Mouse (Mus musculus) small intestine, adult 2 months (tissue): ENCODE measurements around the gene Mgat5b.

ENCODE experiments used
- CTCF ChIP-seq: fragments of 200-500 bp; IDR thresholded peaks from 2 replicates; pipeline ENCODE4 v1.5.1; 2012; ENCODE audit warnings: low read depth, mild to moderate bottlenecking, control low read depth, inconsistent platforms, low read length, moderate library complexity, mixed read lengths; ENCODE audit not compliant: insufficient replicate concordance, insufficient read length; ENCODE audit errors: extremely low read depth
- POLR2A ChIP-seq: fragments of 200-500 bp; IDR thresholded peaks from 2 replicates; pipeline ENCODE4 v1.6.1; 2012; ENCODE audit warnings: low read depth, mild to moderate bottlenecking, control low read depth, inconsistent platforms, low read length, moderate library complexity

GRCm38 (mm10) chr11:116969498-116969897 lies 50.8 kb downstream of the Mgat5b start:
- TF ChIP-seq POLR2A: no peak
- TF ChIP-seq CTCF: no peak
